Mouse (Mus musculus) heart, embryonic 16.5 days (tissue): ENCODE results near the gene Spry2. TPM values are rescaled to one million over a fixed set of nuclear protein-coding genes. Genes with fewer than 3 reads are reported as not detected.

Experiments
- ATAC-seq: fragments of 200-750 bp; cut with Nextera tagmentation; replicated peaks from 2 replicates; pipeline ENCODE4 v1.8.0; 2017; ENCODE audit warnings: moderate number of reproducible peaks; ENCODE audit not compliant: insufficient read depth, low FRiP score; ENCODE audit errors: extremely low read depth
- H3K27ac ChIP-seq: fragments of 300-500 bp; sonication (generic); 2 replicates; pipeline ENCODE4 v1.5.1; 2014; ENCODE audit warnings: mild to moderate bottlenecking, low read length, control low read depth, moderate library complexity
- H3K27me3 ChIP-seq: fragments of 300-500 bp; sonication (generic); 2 replicates; pipeline ENCODE4 v1.6.1; 2014; ENCODE audit warnings: low read length, mixed read lengths; ENCODE audit not compliant: control insufficient read depth, insufficient read depth
- H3K36me3 ChIP-seq: fragments of 300-500 bp; sonication (generic); 2 replicates; pipeline ENCODE4 v1.6.1; 2014; ENCODE audit not compliant: control insufficient read depth, insufficient read depth
- H3K4me1 ChIP-seq: fragments of 300-500 bp; sonication (generic); 2 replicates; pipeline ENCODE4 v1.6.1; 2014; ENCODE audit warnings: low read length, mixed read lengths; ENCODE audit not compliant: control insufficient read depth, insufficient read depth
- H3K4me2 ChIP-seq: fragments of 300-500 bp; sonication (generic); 2 replicates; pipeline ENCODE4 v1.6.1; 2014; ENCODE audit warnings: low read depth, mild to moderate bottlenecking, control low read depth, low read length
- H3K4me3 ChIP-seq: fragments of 300-500 bp; sonication (generic); 2 replicates; pipeline ENCODE4 v1.5.1; 2014; ENCODE audit warnings: mild to moderate bottlenecking, control low read depth, low read length
- H3K9ac ChIP-seq: fragments of 300-500 bp; sonication (generic); 2 replicates; pipeline ENCODE4 v1.6.1; 2014; ENCODE audit warnings: low read length, control low read depth
- H3K9me3 ChIP-seq: fragments of 300-500 bp; sonication (generic); replicated peaks from 2 replicates; pipeline ENCODE4 v1.6.1; 2016; ENCODE audit warnings: low read length; ENCODE audit not compliant: control insufficient read depth
- WGBS: fragments of 180-500 bp; shearing (Covaris S2); extraction: QIAGEN DNeasy Blood & Tissue Kit; methylation state at CpG from one replicate; pipeline ENCODE4 v1.1.7; 2014; 5-methylcytosine and 5-hydroxymethylcytosine counted together
- polyA plus RNA-seq: library from polyadenylated mRNA; unstranded; fragments of >200 nt; fragmentation: Nextera tagmentation; extraction: Ambion mirVana; gene quantifications from 2 replicates; pipeline ENCODE4 v1.2.1, GENCODE M21; 2015

The Spry2 gene
- polyA plus RNA-seq, 1 experiment from 2014 or later: 52.4 TPM

GRCm38 (mm10) chr14:105859876-105860275 is 36.7 kb downstream of the Spry2 start:
- ATAC-seq: no peak
- WGBS: 41% methylated on average over 2 of the region's 2 CpGs
- no peaks in the 10 kb centered on the region for H3K36me3 ChIP-seq
- H3K4me1 ChIP-seq: no peaks in the 10 kb centered on the region
- H3K9ac ChIP-seq: no peak overlapping the region
- H3K27me3 ChIP-seq: no peaks in the 10 kb centered on the region
- H3K4me2 ChIP-seq: no peak overlapping the region
- no peak overlapping the region for H3K27ac ChIP-seq
- H3K9me3 ChIP-seq: no peaks in the 10 kb centered on the region
- no peak overlapping the region for H3K4me3 ChIP-seq

GRCm38 (mm10) chr14:105859368-105859767 is 37.3 kb downstream of the Spry2 start:
- Histone ChIP-seq H3K36me3 (no peaks in the 10 kb centered on the region), H3K27ac (no peak overlapping the region), H3K4me1 (no peaks in the 10 kb centered on the region), H3K4me3 (no peak overlapping the region), H3K9ac (no peak overlapping the region), H3K4me2 (no peak overlapping the region), H3K27me3 (no peaks in the 10 kb centered on the region), H3K9me3 (no peaks in the 10 kb centered on the region)
- WGBS: 35% methylated on average over 4 of the region's 4 CpGs
- no peak for ATAC-seq

GRCm38 (mm10) chr14:105858935-105859334 is 37.7 kb downstream of the Spry2 start:
- 41% methylated on average over 5 of the region's 5 CpGs for WGBS
- Histone ChIP-seq H3K36me3 (no peaks in the 10 kb centered on the region), H3K27ac (no peak overlapping the region), H3K9me3 (no peaks in the 10 kb centered on the region), H3K4me3 (no peak overlapping the region), H3K9ac (no peak overlapping the region), H3K4me2 (no peak overlapping the region), H3K27me3 (no peaks in the 10 kb centered on the region), H3K4me1 (no peaks in the 10 kb centered on the region)
- ATAC-seq: no peak

DNA sequence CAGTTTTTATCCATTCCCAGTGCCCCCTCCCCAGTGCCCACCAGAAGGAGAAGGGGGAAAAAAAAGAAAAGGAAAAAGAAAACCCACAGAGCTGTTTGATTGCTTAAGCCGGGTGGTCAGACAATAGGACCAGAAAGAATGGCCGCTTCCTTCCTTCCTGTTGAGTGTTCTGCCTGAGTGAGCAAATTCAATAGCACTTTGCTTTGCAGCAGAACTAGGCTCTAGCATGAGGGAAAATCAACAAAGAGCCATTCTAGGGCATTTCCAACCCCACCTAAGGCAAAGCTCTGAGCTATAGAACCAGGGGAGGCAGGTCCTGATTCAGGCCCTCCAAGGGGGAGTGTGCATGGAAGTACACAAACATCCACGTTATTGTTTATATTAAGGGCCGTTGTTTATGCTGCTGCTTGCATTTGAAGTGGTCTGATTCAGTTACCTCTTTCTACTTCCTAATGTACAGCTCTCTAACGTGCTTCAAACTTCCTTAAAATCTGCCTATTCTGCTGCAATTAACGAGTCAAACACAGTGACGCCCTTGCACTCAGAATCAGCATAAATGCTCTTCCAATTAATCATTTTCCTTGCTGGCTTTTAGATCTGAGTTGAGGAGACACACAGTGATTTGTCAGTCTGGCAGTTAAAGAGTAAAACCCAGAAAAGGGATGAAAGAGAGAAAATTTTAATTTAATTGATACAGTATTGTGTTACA is 45.1 kb downstream of the Spry2 start:
- ATAC-seq: no peak
- Histone ChIP-seq H3K27me3 (no peaks in the 10 kb centered on the region), H3K27ac (no peak overlapping the region), H3K4me1 (no peaks in the 10 kb centered on the region), H3K36me3 (no peaks in the 10 kb centered on the region), H3K4me3 (no peak overlapping the region), H3K4me2 (no peak overlapping the region), H3K9ac (no peak overlapping the region), H3K9me3 (no peaks in the 10 kb centered on the region)
- 47% methylated on average over 7 of the region's 7 CpGs for WGBS

Other genes with a start within 250 kb of the Spry2 start
- 0.22 TPM in 1 of 2 replicates, not detected in the other for gene Trim52, start 209.4 kb upstream of the Spry2 start, polyA plus RNA-seq